Mouse (Mus musculus) embryonic fibroblast, embryonic 13.5 days (primary cell): ENCODE results near the gene Ppp3r2. TPM values are rescaled to one million over a fixed set of nuclear protein-coding genes. Genes with fewer than 3 reads are reported as not detected.

Experiments used
- H3K27ac ChIP-seq: 2 replicates; pipeline ENCODE4 v1.5.1; 2012; ENCODE audit warnings: low read length, control low read depth, inconsistent platforms; ENCODE audit not compliant: insufficient read depth
- H3K4me1 ChIP-seq: 2 replicates; pipeline ENCODE4 v1.6.1; 2011; ENCODE audit warnings: low read length; ENCODE audit not compliant: control insufficient read depth, insufficient read depth
- H3K4me3 ChIP-seq: 2 replicates; pipeline ENCODE4 v1.5.1; 2011; ENCODE audit warnings: mild to moderate bottlenecking, control low read depth, low read length; ENCODE audit not compliant: insufficient read depth
- CTCF ChIP-seq: IDR thresholded peaks from 2 replicates; pipeline ENCODE4 v1.5.1; 2011; ENCODE audit warnings: mild to moderate bottlenecking, control low read depth, low read length, moderate library complexity, borderline replicate concordance; ENCODE audit not compliant: insufficient read depth
- POLR2A ChIP-seq: IDR thresholded peaks from 2 replicates; pipeline ENCODE4 v1.6.1; 2011; ENCODE audit warnings: low read depth, mild to moderate bottlenecking, control low read depth, low read length, moderate library complexity
- polyA plus RNA-seq: library from polyadenylated mRNA; stranded (reverse); fragments of >200 nt; gene quantifications from 2 replicates; pipeline ENCODE4 v1.2.4, GENCODE M21; 2011; ENCODE audit warnings: low read depth; ENCODE audit not compliant: missing spikeins, insufficient read length

Ppp3r2 gene
- polyA plus RNA-seq, 1 experiment, result not detected

DNA sequence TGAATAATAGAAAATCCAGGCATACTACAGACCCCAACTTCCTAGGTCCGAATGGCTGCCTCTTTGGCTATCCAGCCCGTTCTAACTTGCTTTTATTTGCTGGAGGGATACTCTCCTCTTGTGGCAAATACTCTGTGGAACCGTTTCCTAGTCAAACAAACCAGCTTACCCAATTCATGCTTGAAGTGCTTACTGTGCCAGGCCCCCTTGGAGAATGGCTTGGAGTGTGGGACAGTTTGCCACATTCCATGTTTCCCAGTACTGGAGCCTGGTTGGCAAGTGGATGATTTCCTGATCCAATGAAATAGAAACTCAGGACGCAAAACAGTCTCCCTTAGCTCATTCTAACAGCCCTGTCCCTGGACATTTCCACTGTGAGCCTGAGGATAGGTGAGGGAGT lies 19.6 kb downstream of the Ppp3r2 start:
- H3K27ac ChIP-seq, result no peak overlapping the region
- no peak overlapping the region for H3K4me3 ChIP-seq
- TF ChIP-seq CTCF (no peak), POLR2A (no peak)

DNA sequence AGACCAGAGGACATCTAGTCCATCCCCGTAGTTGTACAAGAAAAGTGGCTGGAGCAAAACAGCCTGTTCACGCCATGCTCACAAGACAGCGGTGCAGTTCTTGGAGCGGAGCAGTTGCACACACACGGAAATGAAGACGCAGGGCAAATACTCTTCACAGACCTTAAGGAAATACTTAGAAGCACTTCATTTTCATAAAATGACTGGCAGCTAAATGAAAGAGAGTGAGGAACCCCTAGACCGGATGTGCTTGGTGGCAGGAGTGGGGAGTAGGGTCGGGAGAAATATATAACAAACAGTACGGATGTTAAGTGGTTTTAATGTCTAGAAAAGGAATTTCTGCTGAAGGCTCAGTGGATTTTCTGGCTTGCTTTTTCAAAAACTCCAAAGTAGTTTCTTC lies 20.2 kb downstream of the Ppp3r2 start:
- Histone ChIP-seq H3K4me1 (no peaks in the 10 kb centered on the region), H3K27ac (no peak overlapping the region), H3K4me3 (no peak overlapping the region)
- TF ChIP-seq CTCF (no peak), POLR2A (no peak)

More for the DNA sequence above, 19.6 kb downstream of the Ppp3r2 start:
- H3K4me1 ChIP-seq, result no peaks in the 10 kb centered on the region

DNA sequence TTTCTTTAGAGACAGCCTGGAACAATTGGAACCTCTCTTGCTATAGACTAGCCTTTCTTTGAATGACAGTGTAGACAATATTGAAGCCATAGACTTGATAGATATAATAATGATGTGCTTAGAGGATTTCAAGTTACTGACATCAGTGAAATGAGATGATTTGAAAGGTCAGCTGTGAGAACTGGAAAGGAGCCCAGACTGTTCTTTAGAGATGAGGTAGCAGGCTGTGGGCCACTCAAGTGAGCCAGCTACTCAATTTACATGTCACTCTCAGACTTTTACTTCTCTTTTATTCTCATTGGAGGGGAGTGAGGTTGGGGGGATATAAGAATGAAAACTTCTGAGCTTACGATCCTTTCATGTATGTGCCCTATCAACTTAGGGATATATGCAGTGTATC lies 22.4 kb downstream of the Ppp3r2 start:
- Histone ChIP-seq H3K4me3 (no peak overlapping the region), H3K27ac (no peak overlapping the region), H3K4me1 (no peaks in the 10 kb centered on the region)
- TF ChIP-seq POLR2A (no peak), CTCF (no peak)

DNA sequence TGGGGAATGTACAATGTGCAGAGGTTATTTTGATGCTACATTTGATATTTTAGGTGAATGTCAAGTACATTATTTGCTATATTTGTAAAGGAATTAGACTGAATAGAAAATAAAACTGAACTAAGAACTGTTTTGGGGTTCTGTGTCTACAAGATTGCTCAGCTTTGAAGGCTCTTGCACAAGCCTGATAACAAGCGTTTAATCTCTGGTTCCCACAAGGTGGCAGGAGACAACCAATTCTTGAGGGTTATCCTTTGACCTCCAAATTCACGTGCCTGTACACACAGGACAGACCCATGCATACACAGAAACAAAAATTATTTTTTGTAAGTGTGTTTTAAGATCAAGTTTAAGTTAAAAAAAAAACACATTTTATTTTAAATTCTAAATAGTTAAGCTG lies 41.9 kb downstream of the Ppp3r2 start:
- TF ChIP-seq CTCF (no peak), POLR2A (no peak)
- Histone ChIP-seq H3K27ac (no peak overlapping the region), H3K4me3 (no peak overlapping the region), H3K4me1 (no peaks in the 10 kb centered on the region; the same call in 1 of the 2 replicates)

DNA sequence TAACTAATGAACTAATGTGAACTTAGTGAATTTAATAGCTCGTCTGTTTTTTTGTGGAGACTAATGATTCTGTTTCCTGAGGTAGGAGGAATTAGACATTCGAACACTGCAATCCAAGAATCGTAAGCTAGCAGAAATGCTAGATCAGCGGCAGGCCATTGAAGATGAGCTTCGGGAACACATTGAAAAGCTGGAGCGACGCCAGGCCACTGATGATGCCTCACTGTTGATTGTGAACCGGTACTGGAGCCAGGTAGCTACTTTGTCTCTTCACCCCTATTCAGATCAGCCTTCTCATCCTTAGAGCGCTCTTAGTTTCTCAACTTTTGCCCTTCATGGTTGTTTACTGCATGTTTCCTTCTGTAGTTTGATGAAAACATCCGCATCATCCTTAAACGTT lies 44.0 kb downstream of the Ppp3r2 start:
- Histone ChIP-seq H3K4me1 (no peaks in the 10 kb centered on the region; the same call in 1 of the 2 replicates), H3K4me3 (no peak overlapping the region), H3K27ac (no peak overlapping the region)
- no peak for TF ChIP-seq POLR2A
- no peak for TF ChIP-seq CTCF

DNA sequence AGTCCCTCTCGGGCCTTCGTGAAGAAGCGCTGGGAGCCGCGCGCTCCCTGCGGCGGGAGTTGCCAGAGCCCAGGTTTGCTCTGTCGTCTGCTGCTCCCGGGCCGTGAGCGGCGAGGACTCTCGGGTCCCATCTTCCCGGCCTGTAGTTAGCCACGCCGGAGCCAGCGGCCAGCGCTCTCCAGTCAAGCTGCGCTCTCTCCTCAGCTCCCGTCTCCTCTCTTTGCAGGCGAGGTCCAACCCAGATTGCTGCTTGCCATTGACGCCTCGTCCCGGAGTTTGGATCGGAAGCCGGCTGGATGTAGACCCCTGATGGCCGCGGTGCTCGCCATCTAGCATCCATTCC lies 49.7 kb downstream of the Ppp3r2 start:
- H3K4me3 ChIP-seq, result peak overlapping the region; percentile 81
- TF ChIP-seq CTCF (no peak), POLR2A (no peak)
- H3K27ac ChIP-seq, result peak overlapping the region; percentile 70
- no peaks in the 10 kb centered on the region; the same call in 1 of the 2 replicates for H3K4me1 ChIP-seq

DNA sequence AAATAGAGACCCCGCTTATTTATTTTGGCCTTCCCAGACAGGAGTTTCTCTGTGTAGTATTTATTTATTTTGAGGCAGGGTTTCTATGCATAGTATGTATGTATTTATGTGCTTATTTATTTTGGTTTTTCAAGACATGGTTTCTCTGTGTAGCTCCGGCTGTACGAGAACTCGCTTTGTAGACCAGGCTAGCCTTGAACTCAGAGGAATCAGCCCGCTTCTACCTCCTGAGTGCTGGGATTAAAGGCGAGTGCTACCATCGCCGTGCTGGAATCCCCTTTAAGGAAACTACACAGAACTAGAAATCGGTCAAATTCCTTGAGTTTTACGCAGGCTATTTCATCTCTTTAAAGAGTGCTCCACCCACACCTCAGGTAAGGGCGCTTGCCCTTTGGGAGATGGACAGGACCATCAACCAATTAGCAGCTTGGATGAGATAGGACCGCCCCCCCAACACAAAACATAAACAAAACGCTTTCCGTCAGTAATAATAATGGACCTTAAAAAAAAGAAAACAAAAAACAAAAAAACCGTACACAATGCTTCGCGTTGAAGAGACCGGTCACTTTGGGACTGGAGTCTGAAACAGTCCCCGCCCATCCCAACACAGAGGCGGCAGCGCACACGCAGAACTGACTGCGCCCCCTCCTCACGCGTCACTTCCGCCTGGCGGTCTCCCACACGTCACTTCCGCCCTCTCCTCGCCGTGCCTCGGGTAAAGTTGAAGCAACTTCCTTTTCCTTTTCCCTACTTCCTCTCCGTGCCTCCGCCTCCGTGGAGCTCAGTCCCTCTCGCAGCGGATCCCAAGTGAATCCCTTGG lies 50.3 kb downstream of the Ppp3r2 start, which contains the start of gene Rnf20:
Gene Rnf20 (plus strand): TSS at position 688 of the 820 bp plus-strand sequence.
- no peaks in the 10 kb centered on the region; the same call in 1 of the 2 replicates for H3K4me1 ChIP-seq
- TF ChIP-seq CTCF (no peak), POLR2A (peak; percentile 88)
- H3K27ac ChIP-seq, result peak within 1 kb of the TSS; percentile 70
- peak within 1 kb of the TSS; percentile 81 for H3K4me3 ChIP-seq

DNA sequence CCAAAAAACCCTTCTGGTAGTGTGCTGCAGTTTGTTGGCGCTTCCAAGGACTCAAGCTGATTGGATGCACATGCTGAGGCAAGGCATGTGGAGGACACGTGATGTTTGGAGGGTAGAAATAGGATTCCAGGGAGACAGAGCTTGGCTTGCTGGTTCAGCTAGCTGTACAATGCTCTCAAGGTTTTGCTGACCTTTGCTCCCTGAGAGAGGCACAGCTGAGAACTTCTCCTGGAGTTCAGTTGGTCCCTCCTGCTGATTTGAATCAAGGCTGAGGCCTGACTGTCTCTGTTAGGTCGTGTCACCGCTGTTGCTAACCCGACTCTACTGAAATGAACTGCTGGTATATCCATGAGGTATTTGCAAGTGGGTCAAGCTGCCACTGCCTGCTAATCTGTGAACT lies 52.9 kb downstream of the Ppp3r2 start:
- no peaks in the 10 kb centered on the region; the same call in 1 of the 2 replicates for H3K4me1 ChIP-seq
- no peak overlapping the region for H3K4me3 ChIP-seq
- H3K27ac ChIP-seq, result no peak overlapping the region
- TF ChIP-seq POLR2A, result no peak

Other genes starting within 250 kb of the Ppp3r2 start
- gene Acnat1, start 208.1 kb downstream of the Ppp3r2 start, polyA plus RNA-seq, result not detected in 2 replicates
- gene Baat, start 175.5 kb downstream of the Ppp3r2 start, polyA plus RNA-seq, result not detected in 2 replicates
- gene Mrpl50, start 160.9 kb downstream of the Ppp3r2 start, polyA plus RNA-seq, result 33.4 and 41.7 TPM in 2 replicates
- 5.0 and 7.1 TPM in 2 replicates for gene Zfp189, start 160.8 kb downstream of the Ppp3r2 start, polyA plus RNA-seq
- gene Aldob, start 132.5 kb downstream of the Ppp3r2 start, polyA plus RNA-seq, result not detected in 2 replicates
- gene Tmem246, start 84.1 kb downstream of the Ppp3r2 start, polyA plus RNA-seq, result 7.1 and 9.6 TPM in 2 replicates
- 60.5 and 62.5 TPM in 2 replicates for gene Rnf20, start 50.0 kb downstream of the Ppp3r2 start, polyA plus RNA-seq
- gene Grin3a, start 163.7 kb upstream of the Ppp3r2 start, polyA plus RNA-seq, result 0.50 and 0.58 TPM in 2 replicates